Mouse (Mus musculus): Measurements from ENCODE around the gene Ppp6r1. TPM values are rescaled to one million over a fixed set of nuclear protein-coding genes. Genes with fewer than 3 reads are reported as not detected.
"Not testable (repeated sequence)": the region's sequence is repeated elsewhere in the genome, so short reads cannot be mapped to it uniquely, and the experiment has no call there.

The Ppp6r1 gene
- polyA plus RNA-seq, 1 experiment, result 23.5 TPM

DNA sequence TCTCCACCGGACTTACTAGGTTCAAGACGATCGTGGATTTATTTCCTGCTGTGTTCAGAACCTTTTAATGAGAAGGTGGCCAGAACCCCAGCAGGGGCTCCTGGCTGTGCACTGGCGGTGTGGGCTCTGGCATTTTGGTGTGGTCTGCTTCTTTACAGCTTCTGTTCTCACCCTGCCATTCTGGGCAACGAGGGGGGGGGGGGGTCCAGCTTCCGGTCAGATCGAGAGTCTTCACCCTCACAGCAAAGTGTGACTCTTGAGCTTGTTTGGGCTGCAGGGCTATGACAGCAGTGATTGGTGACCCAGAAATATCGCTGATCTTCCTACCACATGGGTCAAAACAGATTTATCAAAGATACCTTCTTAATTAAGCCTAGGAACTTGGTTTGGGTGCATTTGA, 46.4 kb downstream of the Ppp6r1 start:
- no peaks in the 10 kb centered on the region for H3K36me3 ChIP-seq (ENCODE audit: control insufficient read depth)
- H3K4me1 ChIP-seq (ENCODE audit: control insufficient read depth), result peaks cover 4% of the 10 kb centered on the region
- TF ChIP-seq TAL1 (IDR thresholded peaks at IDR 0.05; ENCODE audit: low read length), result no peak
- no peak for TF ChIP-seq GATA1 (IDR thresholded peaks at IDR 0.05; ENCODE audit: low read length)
- no peaks in the 10 kb centered on the region for H3K9me3 ChIP-seq (ENCODE audit: control insufficient read depth, low read length)
- H3K4me3 ChIP-seq (replicated peaks), result no peak overlapping the region
- 0 out of 2 replicates have a peak, but pooled peaks cover 2% of the 10 kb centered on the region for H3K27me3 ChIP-seq (ENCODE audit: control insufficient read depth)

DNA sequence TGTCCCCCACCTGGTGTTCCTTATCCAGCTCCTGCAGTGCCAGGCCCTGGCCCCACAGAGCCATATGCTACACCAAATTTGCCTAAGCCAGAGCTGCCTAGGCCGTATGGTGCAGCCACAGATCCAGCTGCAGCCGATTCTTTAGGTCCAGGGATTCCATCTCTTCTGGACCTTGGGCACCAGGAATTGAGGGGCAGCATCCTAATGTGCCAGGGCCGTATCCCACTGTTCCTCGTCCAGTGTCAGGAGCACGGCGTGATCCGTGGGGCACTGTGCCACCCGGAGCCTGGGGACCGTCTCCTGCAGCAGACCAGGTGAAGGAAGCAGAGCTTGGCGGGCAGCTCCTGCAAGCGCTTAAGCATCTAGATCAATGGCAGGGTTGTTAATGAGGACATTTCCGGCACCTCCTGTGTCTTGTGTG, 46.9 kb downstream of the Ppp6r1 start:
- TF ChIP-seq TAL1 (IDR thresholded peaks at IDR 0.05; ENCODE audit: low read length) (no peak), GATA1 (IDR thresholded peaks at IDR 0.05; ENCODE audit: low read length) (no peak)
- no peak overlapping the region for H3K4me3 ChIP-seq (replicated peaks)
- H3K9me3 ChIP-seq (ENCODE audit: control insufficient read depth, low read length), result no peaks in the 10 kb centered on the region
- H3K36me3 ChIP-seq (ENCODE audit: control insufficient read depth), result no peaks in the 10 kb centered on the region
- H3K27me3 ChIP-seq (ENCODE audit: control insufficient read depth), result 0 out of 2 replicates have a peak, but pooled peaks cover 2% of the 10 kb centered on the region
- H3K4me1 ChIP-seq (ENCODE audit: control insufficient read depth), result peaks cover 4% of the 10 kb centered on the region

DNA sequence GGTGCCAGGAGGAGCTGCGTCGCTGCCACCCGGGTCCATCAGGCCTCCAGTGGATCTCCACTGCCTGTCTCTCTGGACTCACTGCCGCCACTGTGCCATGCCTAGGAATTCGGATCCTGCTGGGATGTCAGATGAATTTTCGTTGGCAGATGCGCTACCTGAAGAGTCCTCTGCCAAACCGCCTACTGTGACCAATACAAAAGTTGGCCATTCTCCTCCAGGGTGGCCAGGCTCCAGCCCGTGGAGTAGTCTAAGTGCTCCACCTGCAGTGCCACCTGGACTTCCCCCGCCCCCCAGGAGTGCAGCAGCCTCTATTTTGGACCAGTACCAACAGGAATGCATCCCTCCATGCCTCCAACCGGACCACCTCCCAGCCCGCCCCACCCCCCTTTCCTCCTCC, 47.3 kb downstream of the Ppp6r1 start:
- Histone ChIP-seq H3K4me3 (replicated peaks) (no peak overlapping the region), H3K36me3 (ENCODE audit: control insufficient read depth) (no peaks in the 10 kb centered on the region), H3K4me1 (ENCODE audit: control insufficient read depth) (peaks cover 4% of the 10 kb centered on the region), H3K27me3 (ENCODE audit: control insufficient read depth) (0 out of 2 replicates have a peak, but pooled peaks cover 2% of the 10 kb centered on the region), H3K9me3 (ENCODE audit: control insufficient read depth, low read length) (no peaks in the 10 kb centered on the region)
- TF ChIP-seq GATA1 (IDR thresholded peaks at IDR 0.05; ENCODE audit: low read length), result no peak
- TF ChIP-seq TAL1 (IDR thresholded peaks at IDR 0.05; ENCODE audit: low read length), result no peak

DNA sequence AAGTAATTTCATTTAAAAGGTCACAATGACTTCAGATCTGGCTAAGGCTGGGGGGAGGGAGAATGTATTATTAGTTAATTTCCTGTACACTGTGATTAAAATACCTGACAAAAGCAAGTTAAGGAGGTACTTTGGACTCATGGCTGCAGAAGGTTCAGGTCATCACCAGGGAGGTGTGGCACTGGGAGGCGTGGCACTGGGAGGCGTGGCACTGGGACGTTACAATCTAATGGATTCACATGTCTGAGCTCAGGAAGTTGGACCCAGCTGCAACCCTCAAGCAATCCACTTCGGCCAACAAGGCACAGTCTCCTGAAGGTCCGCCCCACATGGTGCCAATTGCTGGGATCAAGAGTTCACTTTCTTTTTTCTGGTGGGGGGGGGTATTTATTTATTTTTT, 50.8 kb downstream of the Ppp6r1 start:
- peaks cover 2% of the 10 kb centered on the region; the same call in 1 of the 2 replicates for H3K4me1 ChIP-seq (ENCODE audit: control insufficient read depth)
- H3K27me3 ChIP-seq (ENCODE audit: control insufficient read depth), result 0 out of 2 replicates have a peak, but pooled peaks cover 2% of the 10 kb centered on the region
- H3K9me3 ChIP-seq (ENCODE audit: control insufficient read depth, low read length), result no peaks in the 10 kb centered on the region
- no peaks in the 10 kb centered on the region for H3K36me3 ChIP-seq (ENCODE audit: control insufficient read depth)
- no peak for TF ChIP-seq GATA1 (IDR thresholded peaks at IDR 0.05; ENCODE audit: low read length)
- no peak for TF ChIP-seq TAL1 (IDR thresholded peaks at IDR 0.05; ENCODE audit: low read length)
- H3K4me3 ChIP-seq (replicated peaks), result no peak overlapping the region

DNA sequence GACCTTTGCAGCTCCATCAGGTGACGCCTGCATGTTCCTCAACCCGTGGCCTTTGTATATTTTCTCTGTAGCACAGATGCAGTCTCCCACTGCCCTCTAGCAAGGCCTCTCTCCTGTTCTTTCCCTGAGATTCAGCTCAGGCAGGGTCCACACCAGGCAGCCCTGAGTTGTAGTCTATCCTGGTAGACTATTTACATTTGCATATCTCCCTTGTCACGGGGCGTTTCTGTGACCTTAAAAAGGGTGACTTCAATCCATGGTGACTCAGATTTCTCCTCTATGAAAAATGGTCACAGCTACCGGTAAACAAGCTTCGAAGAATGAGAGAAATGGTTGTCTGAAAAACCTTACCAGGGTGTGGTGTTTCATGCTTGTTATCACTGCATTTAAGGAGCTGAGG, 54.9 kb downstream of the Ppp6r1 start, which contains the start of gene Ptprh:
Ptprh (minus strand) TSS at position 169 of the 400 bp plus-strand sequence.
- TF ChIP-seq TAL1 (IDR thresholded peaks at IDR 0.05; ENCODE audit: low read length) (no peak), GATA1 (IDR thresholded peaks at IDR 0.05; ENCODE audit: low read length) (no peak)
- no peaks in the 10 kb centered on the region for H3K9me3 ChIP-seq (ENCODE audit: control insufficient read depth, low read length)
- H3K4me1 ChIP-seq (ENCODE audit: control insufficient read depth), result peaks cover 2% of the 10 kb centered on the region; the same call in 1 of the 2 replicates
- no peaks in the 10 kb centered on the region for H3K27me3 ChIP-seq (ENCODE audit: control insufficient read depth)
- no peak within 1 kb of the TSS for H3K4me3 ChIP-seq (replicated peaks)
- H3K36me3 ChIP-seq (ENCODE audit: control insufficient read depth), result no peaks in the 10 kb centered on the region

DNA sequence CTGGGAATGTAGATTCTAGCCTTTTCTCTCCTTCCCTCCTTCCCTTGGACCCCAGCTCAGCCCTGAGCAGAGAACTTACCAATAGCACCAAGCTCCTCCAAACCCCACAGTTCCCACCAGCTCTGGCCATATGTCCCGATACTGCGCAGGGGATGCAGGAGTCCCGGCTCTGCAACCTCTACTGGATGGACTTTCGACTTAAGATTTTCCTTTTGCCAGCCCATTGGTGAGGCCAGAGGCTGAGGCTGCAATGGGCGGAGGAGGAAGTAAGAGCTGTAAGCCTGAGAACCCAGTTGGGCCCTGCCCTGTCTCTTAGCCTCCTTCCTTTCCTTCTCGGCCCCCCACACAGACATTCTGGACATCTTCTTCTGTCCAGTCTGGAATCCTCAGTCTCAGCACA, 55.9 kb downstream of the Ppp6r1 start:
- H3K36me3 ChIP-seq (ENCODE audit: control insufficient read depth), result no peaks in the 10 kb centered on the region
- H3K27me3 ChIP-seq (ENCODE audit: control insufficient read depth), result no peaks in the 10 kb centered on the region
- H3K4me3 ChIP-seq (replicated peaks), result no peak overlapping the region
- peaks cover under 1% of the 10 kb centered on the region; the same call in 1 of the 2 replicates for H3K4me1 ChIP-seq (ENCODE audit: control insufficient read depth)
- TF ChIP-seq TAL1 (IDR thresholded peaks at IDR 0.05; ENCODE audit: low read length) (no peak), GATA1 (IDR thresholded peaks at IDR 0.05; ENCODE audit: low read length) (no peak)
- H3K9me3 ChIP-seq (ENCODE audit: control insufficient read depth, low read length), result no peaks in the 10 kb centered on the region

DNA sequence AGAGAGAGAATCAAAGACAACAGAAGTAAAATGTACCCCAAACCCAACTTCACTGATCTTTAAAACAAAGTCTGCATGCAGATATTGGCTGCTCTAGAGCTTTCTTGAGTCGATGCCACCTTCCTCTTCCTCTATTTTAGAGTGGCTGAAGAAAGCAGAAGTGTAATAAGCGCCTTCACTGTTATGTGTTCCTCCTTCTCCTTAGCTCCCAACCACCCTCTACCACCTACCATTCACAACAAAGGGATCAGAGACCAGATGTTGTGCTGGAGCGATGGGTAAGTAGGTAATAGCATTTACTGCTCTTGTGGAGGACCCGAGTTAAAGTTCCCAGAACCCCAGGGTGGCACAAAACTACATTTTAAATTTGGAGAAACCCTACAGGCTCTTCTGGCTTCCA, 61.8 kb downstream of the Ppp6r1 start:
- H3K36me3 ChIP-seq (ENCODE audit: control insufficient read depth); H3K4me1 ChIP-seq (ENCODE audit: control insufficient read depth); H3K9me3 ChIP-seq (ENCODE audit: control insufficient read depth, low read length); H3K4me3 ChIP-seq (replicated peaks); H3K27me3 ChIP-seq (ENCODE audit: control insufficient read depth): not testable (repeated sequence)

Other genes starting within 250 kb of the Ppp6r1 start
- gene Rdh13, start 213.4 kb downstream of the Ppp6r1 start, polyA plus RNA-seq (2012), result 0.02 TPM in 1 of 2 replicates, not detected in the other
- not detected in 2 replicates for gene Eps8l1, start 198.3 kb downstream of the Ppp6r1 start, polyA plus RNA-seq (2012)
- 10.8 and 16.5 TPM in 2 replicates for gene Ppp1r12c, start 157.3 kb downstream of the Ppp6r1 start, polyA plus RNA-seq (2012)
- 0.28 TPM in 1 of 2 replicates, not detected in the other for gene Tnnt1, start 142.6 kb downstream of the Ppp6r1 start, polyA plus RNA-seq (2012)
- not detected in 2 replicates for gene Tnni3, start 134.8 kb downstream of the Ppp6r1 start, polyA plus RNA-seq (2012)
- gene Dnaaf3, start 126.6 kb downstream of the Ppp6r1 start, polyA plus RNA-seq (2012), result 0.02 TPM in 2 replicates
- gene Syt5, start 111.5 kb downstream of the Ppp6r1 start, polyA plus RNA-seq (2012), result 0.38 and 0.50 TPM in 2 replicates
- not detected in 2 replicates for gene Ptprh, start 55.0 kb downstream of the Ppp6r1 start, polyA plus RNA-seq (2012)
- 2.3 and 2.7 TPM in 2 replicates for gene Tmem86b, start 27.6 kb downstream of the Ppp6r1 start, polyA plus RNA-seq (2012)
- 12.9 and 13.0 TPM in 2 replicates for gene Hspbp1, start 26.0 kb upstream of the Ppp6r1 start, polyA plus RNA-seq (2012)
- 0.01 TPM in 1 of 2 replicates, not detected in the other for gene Brsk1, start 31.6 kb upstream of the Ppp6r1 start, polyA plus RNA-seq (2012)
- not detected in 2 replicates for gene Tmem150b, start 66.2 kb upstream of the Ppp6r1 start, polyA plus RNA-seq (2012)
- 67.3 and 67.8 TPM in 2 replicates for gene Kmt5c, start 81.1 kb upstream of the Ppp6r1 start, polyA plus RNA-seq (2012)
- 25.4 and 26.4 TPM in 2 replicates for gene Cox6b2, start 94.1 kb upstream of the Ppp6r1 start, polyA plus RNA-seq (2012)
- gene Fam71e2, start 112.3 kb upstream of the Ppp6r1 start, polyA plus RNA-seq (2012), result not detected in 2 replicates
- not detected in 2 replicates for gene Il11, start 123.8 kb upstream of the Ppp6r1 start, polyA plus RNA-seq (2012)
- not detected in 2 replicates for gene Tmem190, start 123.9 kb upstream of the Ppp6r1 start, polyA plus RNA-seq (2012)
- 6.1 and 6.2 TPM in 2 replicates for gene Tmem238, start 130.6 kb upstream of the Ppp6r1 start, polyA plus RNA-seq (2012)
- gene Rpl28, start 133.9 kb upstream of the Ppp6r1 start, polyA plus RNA-seq (2012), result 1,289 and 1,793 TPM in 2 replicates
- 142 and 163 TPM in 2 replicates for gene Ube2s, start 153.6 kb upstream of the Ppp6r1 start, polyA plus RNA-seq (2012)
- not detected in 2 replicates for gene Shisa7, start 185.7 kb upstream of the Ppp6r1 start, polyA plus RNA-seq (2012)
- 0.15 TPM in 1 of 2 replicates, not detected in the other for gene Isoc2b, start 211.2 kb upstream of the Ppp6r1 start, polyA plus RNA-seq (2012)
- 1.3 and 2.4 TPM in 2 replicates for gene Isoc2a, start 218.1 kb upstream of the Ppp6r1 start, polyA plus RNA-seq (2012)
- 0.05 TPM in 1 of 2 replicates, not detected in the other for gene Gm36210, start 247.5 kb upstream of the Ppp6r1 start, polyA plus RNA-seq (2012)